Mouse (Mus musculus) lung, postnatal 36 days (tissue): ENCODE results near the gene Ptpdc1.
A peak's percentile ranks its signal among the peaks of the same experiment; 100 is the strongest.

Experiments used
- DNase-seq: peaks from one replicate; pipeline ENCODE4 v3.0.0; 2022; ENCODE audit warnings: mixed read lengths

Ptpdc1 gene

DNA sequence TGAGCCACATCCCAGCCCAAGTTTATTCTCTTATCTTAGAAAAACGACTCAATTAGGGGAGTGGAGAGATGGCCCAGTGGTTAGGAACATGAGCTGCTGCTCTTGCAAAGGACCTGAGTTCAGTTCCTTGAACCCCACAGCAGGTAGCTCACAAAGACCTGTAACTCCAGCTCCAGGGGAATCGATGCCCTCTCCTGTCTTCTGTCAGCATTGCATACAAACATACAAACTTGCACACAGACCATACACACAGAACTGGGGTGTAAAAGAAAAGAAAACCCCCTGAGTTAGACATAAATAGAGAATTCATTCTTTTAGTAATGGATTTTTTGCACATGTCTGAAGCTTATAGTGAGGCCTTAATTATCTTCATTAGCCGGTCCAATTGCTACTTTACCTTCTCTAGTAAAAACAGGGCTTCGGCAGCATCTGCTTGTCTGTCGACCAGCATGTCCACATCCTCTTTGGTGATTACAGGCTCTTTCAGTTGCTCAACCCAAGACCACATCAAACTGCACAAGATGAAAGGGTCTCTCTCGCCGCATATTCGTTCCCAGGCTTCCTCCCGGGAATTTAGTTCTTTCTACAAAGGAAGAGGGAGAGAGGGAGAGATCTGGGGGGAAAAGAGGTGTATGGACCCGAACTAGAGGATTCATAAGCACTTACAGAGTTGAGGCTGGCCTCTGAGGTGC is 42.6 kb downstream of the Ptpdc1 start:
- no peak for DNase-seq

DNA sequence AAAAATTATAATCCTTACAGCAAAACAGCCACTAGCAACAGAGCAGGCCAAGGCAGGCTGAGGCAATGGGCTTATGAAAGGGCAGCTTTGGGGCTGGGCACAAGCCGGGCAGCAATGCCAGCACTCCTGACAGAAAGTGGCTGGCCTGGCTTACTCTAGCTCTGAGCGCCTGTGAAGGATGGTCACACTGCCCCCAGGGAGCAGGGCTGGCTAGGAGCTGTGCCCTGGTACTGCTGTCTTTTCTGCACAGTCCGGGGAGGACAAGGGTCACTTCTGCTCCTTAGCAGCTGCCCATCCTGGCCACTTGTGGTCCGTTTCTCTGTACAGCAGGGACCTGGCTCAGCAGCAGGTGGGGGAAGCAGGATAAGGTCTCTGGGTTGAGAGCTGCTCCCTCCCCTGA is 46.8 kb downstream of the Ptpdc1 start:
- DNase-seq = no peak

DNA sequence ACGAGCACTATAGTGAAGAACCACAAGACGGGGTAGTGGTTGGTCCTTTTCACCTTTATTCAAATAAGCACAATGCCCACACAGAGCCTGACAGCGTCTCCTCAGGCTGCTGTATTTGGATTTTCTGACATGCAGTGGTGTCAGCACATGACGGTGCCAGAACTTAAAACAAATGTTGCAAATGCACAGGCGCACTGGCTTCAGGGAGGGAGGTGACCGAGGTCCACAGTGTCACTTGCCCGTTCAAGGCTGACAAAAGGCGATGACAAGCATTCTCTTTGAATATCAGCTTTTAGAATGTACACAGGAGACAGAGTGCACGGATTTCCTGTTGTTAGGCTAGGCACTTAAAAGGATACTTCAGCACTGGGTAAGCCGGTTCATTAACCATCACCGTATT is 47.6 kb downstream of the Ptpdc1 start:
- DNase-seq = no peak

DNA sequence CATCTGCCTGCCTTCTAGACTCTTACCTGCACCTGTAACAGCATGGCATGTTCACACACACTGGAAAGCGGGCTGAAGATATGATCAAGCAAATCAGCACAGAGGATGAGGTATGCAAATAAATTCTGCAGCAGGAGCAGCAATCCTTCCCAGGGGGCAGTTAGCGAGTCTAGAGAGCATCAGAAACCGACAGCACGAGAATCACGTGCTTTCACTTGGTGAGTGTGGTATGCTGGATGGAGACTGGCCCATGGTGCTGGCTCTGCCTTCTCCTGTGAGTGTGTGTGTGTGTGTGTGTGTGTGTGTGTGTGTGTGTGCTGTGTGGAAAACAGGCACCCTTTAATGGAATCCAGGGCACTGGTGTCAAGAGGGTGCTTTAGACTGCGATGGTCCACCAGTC is 48.5 kb downstream of the Ptpdc1 start:
- no peak for DNase-seq

DNA sequence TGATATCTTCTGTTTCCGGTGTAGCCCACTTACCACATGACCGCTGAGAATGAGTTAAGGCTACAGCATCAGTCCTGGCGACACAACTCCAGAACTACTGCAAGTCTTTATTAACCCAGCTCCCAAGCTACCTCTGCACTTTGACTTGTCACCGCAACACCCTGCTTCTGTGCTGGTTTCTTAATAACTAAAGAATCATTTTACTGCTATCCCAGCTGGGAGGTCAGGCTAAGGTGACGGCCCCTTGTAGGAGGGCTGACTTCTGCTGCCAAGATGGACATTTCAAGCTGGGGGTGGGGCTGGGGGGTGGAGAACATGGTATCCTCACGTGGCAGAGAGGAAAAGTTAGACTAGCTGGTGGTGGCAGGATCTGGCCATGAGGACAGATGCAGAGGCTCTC is 50.7 kb downstream of the Ptpdc1 start:
- DNase-seq = peak; percentile 20

DNA sequence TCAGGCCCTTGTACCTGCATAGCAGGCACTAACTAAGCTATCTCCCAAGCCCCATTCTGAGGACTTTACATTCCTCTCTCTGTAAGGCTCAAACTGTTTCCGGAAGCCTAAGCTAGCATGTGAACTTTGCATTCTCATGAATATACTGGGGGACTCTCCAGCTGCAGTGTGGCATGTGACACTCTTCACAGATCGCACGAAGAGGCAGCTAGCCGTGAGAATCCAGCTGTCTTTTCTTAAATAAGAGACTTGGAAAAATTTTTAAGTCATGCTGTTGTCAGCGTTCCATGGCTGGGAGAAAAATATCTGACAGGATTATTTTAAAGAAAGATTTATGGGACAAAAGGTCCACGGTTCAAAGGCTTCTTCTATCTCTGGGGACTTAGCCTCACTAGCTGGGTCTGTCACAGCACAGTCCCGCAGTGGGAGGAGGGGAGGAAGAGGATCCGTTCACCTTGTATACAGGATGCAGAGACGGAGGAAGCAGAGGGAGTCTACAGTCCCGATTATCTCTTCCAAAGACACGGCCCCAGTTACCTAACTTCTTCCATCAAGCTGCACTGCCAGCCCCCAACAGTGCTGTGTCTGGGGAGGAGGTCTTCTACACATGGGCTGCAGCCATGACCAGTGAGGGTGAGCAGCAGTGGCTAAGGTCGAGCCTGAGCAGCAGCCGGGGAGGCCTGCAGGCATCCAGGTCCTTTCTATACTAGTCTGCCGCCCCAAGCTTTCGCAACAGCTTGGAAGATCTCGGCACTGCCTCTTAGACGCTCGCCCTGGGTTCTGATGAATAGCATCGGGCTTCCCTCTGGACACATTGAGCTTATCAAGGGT is 51.7 kb downstream of the Ptpdc1 start:
- DNase-seq = peak; percentile 62

DNA sequence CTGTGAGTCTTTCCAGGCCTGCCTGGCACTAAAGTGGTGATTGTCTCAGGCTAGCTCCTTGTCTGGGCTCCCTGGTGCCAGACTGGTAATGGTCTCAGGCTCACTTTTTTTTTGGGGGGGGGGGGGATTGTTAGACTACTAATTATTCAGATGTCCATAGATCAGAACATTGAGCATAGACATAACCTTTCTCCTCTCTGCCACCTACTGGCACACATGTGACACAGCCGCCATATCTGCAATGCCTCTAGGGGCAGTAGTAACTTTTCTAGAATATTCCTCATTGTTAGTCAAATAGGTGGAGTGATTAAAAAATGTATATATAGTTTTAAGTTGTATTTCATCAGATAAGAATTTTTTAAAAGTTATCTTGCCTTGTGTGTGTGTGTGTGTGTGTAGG is 53.3 kb downstream of the Ptpdc1 start:
- DNase-seq = peak; percentile 84

DNA sequence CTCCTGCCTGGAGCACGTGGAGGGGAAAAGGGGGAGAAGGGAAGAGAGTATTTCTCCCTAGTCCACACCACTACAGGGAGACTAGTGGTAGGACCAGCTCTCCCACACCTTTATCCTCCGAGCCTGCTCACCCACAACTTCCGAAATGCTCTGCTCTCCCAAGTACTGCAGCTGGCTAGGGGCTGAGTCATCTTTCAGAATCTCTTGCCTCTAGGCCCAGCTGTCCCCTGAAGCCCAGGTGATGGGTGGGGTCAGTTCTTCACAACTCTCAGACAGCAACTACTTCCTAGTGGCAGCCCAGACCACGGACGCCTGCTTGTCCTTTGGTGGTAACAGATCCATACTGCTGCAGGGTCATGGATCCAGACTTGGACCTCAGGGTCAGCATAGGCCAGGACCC is 54.2 kb downstream of the Ptpdc1 start:
- DNase-seq = no peak

DNA sequence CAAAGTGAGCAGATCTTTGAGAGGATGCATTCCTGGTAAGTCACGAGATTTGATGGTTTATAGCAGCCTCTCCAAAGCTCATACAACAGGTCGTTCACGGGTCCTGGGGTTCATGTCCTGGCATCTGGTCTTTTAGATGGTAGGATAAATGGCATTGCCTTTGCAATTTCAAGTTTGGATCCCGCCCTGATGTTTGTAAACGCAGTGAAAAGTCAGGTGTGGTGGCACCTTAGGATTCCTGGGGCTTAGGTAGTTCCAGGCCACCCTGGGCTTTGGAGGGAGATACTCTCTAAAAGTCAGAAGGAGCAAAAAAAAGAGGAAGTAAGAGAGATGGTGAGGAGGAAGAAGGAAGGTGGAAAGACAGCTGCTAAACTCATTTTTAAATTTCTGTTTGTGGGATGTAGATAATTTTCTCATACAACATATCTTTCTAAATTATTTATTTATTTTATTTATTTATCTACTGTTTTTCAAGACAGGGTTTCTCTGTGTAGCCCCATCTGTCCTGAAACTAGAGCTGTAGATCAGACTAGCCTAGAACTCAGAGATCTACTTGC is 55.8 kb downstream of the Ptpdc1 start:
- DNase-seq = no peak

DNA sequence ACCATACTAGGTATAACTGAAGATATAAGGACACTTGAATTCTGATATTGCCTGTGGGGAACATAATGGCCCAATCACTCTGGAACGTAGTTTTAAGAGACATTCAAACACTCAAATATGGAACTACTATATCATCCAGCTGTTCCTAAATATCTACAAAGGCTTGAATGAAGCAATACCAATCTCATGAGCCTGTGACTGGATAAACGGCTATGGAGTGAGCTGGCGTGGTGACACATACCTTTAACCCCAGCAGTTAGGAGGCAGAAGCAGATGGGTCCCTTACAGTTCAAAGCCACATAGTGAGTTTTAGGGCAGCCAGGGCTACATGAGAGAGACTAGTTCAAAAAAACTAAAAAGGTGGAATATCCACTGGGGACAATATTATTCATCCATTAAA is 57.8 kb downstream of the Ptpdc1 start:
- DNase-seq = no peak

DNA sequence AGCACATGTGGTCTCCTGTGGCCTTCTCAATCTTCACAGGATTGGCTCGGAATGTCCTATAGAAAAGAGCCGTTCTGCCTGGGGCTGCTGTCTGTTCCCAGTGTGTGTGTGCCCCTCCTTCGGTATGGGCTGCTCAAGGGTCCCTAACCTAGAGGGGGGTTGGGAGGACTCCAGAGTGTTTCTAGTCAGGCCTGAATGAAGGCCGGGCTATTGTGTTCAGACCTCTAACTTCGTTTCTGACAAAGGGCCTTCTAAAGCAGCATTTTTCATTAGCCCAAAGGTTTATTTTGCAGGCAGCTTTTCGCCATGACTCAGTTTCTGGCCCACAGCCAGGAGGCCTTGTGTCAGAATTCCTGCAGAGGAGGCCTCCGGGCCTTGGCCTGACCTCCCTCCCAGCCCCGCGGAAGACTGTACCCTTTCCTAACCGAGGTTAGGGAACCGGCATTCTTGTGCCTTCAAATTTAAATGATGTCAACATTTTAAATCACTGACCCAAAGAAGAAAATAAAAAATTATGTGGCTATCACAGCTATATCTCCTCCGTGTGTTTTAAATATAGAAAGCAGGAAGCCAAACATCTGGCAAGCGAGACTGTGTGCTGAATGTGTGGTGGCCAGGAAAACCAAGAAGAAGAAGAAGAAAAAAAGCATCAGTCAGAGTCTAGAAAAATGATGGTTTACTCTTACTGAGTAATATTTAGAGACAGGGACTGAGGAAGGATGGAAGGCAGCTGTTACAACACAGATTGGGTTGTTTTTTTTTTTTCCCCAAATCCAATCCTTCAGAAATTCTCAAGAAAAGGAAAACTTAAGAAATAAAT is 59.1 kb downstream of the Ptpdc1 start:
- peak; percentile 95 for DNase-seq

DNA sequence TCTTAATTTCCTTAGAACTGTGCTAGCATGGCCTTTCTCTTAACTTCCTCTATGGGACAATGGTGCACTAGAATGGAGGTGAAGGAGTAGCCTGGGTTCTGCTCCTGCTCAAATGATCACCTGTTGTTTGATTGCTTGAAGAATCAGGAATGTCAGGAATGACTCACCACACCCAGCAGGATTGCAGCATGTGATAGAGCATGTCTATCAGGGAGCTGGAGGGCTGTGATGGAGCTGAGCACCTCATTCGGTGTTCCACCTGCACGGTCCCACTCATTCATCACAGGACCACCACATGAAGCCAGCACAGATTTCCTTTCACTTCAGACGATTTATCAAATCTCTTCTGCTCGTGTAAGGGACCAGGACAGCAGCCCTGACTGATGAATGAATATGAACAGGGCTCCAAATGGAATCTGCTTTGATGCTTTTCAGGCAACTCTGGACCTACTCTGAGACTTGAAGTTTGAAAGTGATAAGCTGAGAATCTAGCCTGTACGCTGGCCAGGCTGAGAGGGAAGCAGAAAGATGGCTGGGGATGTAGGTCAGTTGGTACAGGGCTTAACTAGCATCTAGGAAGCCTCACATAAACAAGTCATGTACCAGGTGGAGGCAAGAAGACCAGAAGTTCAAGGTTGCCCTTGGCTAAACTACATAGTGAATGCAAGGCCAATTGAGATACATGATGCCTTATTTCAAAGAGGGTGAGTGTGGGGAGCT is 60.4 kb downstream of the Ptpdc1 start:
- DNase-seq = no peak

DNA sequence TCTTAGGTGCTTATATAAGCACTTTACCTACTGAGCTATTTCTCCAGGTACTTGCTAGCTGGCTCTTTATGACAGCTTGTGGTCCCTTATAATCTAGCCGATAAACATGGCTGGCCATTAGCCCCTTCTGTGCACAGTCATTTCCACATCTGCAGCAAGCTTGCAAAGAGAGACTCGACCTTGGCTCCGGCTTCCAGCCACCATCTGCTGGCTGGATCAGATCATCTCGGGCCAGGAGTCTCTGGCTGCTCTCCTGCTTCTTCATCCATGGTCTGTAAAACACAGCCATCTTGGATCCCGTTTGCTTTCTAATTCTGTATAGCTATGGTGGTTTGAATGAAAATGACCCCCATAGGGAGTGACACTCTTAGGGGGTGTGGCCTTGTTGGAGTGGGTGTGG is 63.1 kb downstream of the Ptpdc1 start:
- DNase-seq = no peak

DNA sequence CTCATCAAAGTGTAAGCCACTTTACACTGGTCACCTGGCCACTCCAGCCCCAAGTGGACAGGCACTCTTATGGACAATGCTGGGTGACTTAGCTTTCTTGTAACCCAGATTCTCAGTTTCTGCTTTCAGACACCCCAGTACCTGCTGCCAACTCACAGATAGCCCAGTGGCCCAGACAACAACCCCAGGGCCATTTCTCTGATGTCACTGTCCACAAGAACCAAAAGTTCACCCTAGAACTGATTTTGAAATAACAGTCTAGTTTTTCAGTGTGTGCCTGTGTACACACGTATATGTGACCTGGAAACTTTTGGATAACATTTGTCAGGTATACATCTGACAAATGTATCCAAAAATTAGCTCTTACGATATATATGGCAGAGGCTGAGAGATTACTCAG is 64.0 kb downstream of the Ptpdc1 start:
- DNase-seq = no peak

DNA sequence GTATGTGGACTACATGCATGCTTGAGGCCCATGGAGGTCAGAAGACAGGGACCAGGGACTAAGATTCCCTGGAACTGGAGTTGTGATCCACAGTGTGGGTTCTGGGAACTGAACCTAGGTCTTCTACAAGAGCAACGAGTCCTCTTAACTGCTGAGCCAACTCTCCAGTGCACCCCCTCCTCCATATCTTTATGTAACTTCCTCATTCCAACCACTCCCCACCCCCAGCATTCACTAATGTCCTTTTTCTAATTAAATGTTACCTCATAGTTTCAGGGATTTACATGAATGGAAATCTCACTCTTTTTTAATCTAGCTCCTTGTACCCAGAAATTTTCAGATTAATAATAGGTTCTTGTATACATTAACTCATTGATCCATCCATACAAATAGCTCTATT is 69.5 kb downstream of the Ptpdc1 start:
- no peak for DNase-seq

DNA sequence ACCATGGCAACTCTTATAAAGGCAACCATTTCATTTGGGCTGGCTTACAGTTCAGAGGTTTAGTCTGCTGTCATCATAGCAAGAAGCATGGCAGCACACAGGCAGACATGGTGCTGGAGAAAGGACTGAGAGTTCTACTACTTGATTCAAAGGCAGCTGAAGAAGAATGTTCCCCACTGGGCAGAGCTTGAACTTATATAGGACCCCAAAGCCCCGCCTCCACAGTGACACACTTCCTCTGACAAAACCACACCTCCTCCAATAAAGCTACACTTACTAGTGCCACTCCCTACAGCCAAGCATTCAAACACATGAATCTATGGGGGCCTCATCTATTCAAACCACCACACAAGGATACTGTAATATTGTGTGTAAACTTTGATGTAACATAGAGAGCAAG is 70.9 kb downstream of the Ptpdc1 start:
- DNase-seq = no peak

DNA sequence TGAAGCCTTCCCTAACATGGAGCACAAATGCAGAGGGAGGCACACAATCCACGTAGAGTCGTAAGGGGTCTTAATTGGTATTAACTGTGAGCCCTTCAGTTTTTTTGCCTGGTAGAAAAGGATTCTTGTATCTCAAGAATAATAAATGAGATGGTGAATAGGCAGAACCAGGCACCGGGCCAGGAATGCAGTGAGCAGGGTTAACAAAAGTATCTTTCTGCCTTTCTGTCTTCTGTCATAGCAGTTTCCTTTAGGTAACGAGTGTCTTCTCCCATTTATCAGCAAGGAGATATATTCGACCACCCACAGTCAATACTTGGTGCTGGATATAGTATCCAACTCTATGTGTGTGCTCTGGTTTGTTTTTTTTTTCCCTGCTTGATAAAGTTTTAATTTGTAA is 72.0 kb downstream of the Ptpdc1 start:
- no peak for DNase-seq

DNA sequence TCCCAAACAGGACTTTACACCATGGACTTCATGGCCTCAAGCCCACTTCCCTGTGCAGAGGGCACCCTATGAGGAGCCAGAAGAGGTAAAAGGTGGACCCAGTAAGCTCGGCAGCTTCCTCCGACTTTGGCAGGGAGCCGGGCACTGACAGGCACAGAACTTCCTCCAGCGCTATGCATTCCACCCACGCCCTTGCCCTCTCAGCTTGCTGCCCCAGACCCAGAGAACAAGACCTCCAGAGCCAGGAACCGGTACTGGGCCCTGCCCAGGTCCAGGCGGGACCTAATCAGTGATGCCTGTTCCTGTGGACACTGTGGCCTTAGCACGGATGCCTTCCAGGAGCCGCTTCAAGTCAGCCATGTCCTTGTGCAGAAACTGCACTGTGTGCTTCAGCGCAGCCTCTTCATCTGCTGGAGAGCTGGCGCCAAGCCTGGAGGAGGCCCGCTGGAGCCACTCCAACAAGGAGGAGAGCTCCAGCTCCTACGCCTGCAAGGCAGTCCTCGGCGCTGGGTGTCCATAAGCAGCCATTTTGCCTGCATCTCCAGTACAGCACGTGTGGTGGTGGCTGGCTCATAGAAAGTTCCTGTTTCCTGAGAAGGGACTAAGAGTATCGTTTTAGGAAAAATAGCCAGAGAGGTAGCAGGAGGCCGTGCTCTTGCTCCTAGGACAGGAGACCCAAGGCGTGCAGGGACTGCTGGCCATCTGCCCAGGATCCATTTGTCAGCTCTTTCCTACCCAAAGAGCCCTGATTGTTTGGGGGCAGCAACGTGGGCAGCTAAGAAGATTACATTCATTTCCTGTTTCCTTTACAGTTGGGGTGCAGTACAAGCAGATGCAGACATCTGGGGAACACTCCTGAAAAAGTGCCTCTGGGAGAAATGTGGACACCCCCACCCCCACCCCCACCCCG is 73.0 kb downstream of the Ptpdc1 start:
- peak; percentile 92 for DNase-seq

DNA sequence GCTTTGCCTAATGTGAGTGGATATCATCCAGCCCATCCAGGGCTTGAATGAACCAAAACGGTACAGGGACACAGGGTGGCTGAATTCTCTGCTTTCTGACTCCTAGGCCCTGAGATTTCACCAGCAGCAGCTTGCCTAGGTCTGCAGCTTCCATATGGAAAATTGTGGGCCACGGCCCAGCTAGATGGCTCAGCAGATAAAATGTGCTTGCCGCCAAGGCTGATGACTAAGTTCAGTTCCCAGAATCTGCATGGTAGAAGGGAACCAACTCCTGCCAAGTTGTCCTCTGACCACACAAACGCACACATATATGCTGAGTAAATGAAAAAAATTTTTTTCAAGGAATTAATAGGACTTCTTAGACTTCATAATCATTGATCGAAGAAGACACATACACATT is 77.2 kb downstream of the Ptpdc1 start:
- no peak for DNase-seq

DNA sequence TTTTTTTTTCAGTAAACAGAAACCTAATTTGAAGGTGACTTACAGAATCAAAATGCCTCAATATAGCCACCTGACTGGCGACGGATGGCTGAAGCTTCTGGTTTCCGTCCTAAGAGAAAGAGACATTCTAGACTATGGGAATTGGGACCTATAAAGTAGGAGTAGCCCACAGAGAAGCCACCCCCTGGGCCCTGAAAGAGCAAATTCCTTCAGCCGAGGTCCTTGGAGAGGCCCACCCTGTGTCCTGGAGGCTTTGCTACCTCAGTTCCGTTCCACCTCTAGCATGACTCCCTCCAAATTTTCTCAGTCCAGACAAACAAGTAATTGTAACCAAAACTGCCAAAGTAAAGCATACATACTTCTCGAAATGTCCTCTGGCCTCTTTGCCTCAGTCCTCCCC is 77.8 kb downstream of the Ptpdc1 start:
- DNase-seq = no peak

DNA sequence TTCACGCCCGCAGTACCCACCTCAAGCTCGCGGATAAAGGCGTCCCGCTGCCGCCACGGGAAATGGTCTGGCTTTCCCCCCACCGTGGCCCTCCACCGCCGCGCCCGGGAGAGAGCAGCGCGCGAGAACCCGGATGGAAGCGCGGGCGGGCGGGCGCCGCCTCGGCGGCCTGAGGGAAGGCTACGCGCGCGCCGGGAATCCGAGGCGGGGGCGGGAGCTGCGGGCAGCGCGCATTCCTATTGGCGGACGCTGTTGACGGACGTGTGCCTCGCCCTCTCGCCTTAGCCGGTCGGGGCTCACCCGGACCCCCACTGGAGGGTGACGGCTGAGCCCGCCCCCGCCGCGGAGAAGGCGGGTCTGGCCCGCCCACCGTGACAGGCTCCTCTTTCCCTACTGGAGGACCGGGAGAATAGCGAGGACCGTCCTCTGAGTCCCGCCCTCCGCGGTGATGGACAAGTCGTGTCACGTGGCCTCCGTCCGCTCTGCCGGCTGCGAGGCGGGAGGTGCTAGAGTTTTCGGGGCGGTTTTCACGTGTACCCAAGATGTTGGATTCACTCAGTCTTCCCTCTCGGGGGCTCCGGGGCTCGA is 79.0 kb downstream of the Ptpdc1 start:
- peak; percentile 100 for DNase-seq
